Mouse (Mus musculus): ENCODE measurements around the gene Folr1. TPM values are rescaled to one million over a fixed set of nuclear protein-coding genes. Genes with fewer than 3 reads are reported as not detected.

Gene Folr1
- total RNA-seq, 2 experiments from 2014 or later: 0.67 to 0.77 TPM

DNA sequence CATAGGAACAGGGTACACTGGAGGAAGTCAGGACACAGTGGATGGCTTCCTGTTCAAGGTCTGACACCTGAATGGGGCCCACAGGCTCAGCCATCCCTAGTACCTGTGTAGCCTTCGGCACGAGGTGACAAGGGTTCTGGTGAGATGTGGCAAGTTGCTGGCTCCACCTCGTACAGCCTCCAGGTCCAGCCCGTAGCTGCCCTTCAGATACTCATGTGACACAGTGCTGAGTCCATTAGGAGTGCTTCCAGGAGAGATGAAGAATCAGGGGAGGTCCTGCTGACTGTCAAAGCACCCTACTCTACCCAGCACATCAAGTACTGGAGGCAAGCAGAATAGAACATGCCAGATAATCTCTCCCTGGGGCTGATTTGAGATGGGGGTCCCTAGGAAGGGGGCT lies 38.2 kb downstream of the Folr1 start:
- DNase-seq: no peak

DNA sequence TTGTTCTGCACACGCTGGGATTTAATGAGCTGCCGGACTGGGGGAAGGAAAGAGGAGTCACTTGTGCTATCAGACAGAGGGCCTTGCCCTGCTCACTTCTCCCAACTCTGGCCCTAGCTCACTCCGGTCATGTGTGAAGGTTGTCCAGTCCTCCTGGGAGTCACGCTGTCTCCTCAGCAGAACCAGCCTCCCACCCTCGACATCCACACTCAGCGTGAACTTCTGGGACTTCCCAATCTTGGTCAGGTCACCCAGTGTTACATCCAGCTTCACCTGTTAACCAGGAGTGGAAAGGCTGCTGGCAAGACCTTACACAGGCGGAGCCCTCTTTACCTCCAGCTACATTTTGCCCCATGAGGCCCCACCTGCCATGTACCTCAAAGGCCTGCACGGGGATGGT lies 39.2 kb downstream of the Folr1 start:
- no peak for DNase-seq

DNA sequence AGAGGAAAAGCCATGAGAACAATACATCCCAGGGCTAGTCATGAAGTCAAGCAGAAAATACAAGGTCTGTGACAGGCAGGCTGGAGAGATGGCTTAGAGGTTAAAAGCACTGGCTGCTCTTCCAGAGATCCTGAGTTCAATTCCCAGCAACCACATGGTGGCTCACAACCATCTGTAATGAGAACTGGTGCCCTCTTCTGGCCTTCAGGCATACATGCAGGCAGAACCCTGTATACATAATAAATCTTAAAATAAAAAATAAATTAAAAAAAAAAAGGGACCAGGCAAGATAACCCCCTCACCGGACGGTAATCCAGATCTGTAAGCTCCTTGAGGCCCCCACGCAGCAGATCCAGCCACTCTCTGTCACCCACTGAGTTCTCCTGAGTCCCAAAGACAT lies 40.2 kb downstream of the Folr1 start:
- no peak for DNase-seq

DNA sequence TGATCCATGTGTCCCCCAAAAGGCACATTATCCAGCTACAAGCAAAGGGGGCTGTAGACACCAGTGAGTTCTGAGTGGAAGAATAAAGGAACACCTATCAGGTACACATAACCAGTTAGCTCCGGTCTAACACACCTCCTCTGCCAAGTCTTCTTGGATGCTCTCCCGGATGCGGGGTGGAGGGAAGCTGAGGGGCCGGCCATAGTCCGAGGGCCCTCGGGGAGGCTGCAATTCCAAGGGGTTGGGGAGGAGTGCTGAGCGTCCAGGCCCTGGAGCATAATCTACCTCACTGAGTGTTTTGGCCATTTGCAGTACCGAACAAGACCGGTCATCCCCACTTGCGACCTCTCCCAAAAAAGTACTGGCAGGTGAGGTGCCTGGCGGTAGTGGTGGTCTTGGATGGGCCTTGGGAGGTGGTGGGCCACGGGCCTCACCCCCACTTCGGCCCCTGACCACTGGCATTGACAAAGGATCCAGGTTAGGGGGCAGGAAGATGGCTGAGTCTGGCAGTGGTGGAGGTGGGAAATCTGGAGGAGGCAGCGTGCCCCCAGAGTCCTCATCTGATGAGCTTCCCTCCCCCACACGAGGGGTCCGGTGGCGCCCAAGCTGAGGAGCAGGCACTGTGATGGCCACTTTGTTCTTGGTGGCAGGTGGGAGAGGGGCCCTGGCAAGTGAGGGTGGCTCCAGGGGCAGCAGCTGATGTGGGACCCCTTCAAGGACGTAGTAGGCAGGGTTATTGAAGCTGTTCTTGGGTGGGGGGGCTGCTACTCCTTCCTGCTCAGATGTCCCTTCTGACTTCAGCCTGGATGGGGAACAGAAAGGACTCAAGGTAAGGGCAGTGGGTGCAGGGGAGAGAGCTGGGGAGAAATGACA lies 46.6 kb downstream of the Folr1 start:
- DNase-seq: no peak

DNA sequence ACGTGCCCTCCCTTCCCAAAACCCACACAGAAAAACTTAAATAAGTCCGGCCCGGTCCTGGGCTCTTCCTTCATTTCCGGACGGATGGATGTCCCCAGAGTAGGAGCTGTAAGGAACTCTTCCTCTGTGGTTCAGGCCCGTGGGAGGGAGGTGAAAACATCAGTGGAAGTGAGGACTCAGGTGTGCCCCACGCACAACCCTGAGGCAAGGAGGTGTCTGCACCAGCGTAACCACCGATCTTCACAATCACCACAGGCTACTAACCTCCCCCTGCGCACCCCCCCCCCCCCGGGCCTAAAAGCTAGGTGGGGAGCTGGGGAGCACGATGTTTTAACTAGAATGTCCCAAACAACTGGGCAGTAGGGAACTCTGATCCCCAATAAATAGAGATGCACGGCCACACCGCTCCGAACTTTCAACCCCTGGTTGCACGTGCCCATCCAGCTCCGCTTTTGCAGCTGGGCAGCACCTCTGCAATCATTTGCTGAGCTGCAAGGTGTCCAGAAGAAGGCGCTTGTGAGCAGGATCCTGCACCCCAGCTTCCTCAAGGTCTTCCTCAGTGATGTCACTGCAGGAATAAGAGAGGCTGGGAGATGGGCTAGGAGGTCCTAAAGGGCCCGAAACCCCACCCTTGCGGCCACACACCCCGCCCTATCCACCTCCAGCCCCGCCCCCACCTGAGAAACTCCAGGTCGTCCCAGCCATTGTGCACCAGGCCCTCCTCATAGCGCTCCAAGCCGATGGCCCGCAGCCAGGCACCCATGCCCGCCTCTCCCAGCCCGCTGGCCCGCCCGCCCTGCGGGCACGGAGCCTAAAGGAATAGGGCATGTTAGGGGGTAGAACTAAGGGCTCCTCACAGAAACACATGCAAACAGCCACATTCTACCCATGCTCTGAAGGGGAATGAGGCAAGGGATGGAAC lies 47.5 kb downstream of the Folr1 start:
- DNase-seq: no peak

DNA sequence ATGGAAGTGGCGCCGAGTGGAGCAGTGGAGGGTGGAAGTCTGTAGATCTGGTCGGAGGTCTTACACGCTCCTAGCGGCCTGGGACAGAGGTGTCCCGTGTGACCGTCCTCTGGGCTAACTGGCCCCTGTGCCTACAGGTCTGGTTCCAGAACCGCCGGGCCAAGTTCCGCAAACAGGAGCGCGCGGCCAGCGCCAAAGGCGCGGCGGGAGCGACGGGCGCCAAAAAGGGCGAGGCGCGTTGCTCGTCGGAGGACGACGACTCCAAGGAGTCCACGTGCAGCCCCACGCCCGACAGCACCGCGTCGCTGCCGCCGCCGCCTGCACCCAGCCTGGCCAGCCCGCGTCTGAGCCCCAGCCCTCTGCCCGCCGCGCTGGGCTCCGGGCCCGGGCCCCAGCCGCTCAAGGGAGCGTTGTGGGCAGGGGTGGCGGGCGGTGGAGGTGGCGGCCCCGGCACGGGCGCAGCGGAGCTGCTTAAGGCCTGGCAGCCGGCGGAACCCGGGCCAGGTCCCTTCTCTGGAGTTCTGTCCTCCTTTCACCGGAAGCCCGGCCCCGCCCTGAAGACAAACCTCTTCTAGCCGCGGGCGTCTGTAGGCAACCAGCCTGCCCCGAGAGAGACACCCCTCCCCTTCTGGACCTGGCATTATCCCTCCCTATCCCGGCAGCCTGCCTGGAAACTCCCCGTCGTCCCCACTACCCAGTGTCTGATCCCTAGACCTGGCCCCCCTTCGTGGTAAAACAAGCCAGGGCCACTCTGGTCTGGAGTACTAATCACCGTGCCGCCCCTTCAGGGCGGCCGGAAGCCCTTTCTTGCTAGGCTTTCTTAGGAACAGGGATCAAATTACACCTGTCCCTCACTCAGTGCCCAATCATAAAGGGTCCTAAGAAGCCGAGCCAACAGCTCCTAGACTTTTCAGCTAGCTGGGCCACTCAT lies 48.8 kb downstream of the Folr1 start:
- peak; percentile 63 for DNase-seq

DNA sequence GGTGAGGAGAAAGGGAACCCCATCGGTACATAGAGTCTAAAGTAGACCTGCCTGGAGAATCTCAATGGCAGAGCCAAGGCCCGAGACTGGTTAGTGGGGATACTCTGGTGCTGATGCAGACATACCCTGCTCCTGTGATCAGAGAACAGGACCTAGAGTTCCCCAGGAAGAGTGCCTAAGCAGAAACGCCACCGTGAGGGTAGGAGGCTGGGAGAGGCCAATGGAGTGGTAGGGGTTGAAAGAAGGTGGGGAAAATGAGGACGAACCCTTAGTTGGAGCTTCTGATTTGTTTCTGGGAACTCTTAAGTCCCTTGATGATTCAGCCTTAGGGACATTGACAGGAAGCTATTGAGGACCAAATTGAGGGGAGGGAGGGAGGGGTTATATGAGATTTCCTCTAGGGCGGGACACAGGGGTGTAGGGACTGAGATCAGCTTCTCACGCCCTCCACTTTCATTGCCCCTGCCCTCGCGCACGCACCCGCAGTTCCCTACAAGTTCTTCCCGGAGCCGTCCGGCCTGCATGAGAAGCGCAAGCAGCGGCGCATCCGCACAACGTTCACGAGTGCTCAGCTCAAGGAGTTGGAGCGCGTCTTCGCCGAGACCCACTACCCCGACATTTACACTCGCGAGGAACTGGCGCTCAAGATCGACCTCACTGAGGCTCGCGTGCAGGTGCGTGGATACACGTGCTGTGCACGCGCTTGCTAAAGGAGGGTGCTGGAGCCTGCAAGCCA lies 50.1 kb downstream of the Folr1 start:
- DNase-seq: no peak

DNA sequence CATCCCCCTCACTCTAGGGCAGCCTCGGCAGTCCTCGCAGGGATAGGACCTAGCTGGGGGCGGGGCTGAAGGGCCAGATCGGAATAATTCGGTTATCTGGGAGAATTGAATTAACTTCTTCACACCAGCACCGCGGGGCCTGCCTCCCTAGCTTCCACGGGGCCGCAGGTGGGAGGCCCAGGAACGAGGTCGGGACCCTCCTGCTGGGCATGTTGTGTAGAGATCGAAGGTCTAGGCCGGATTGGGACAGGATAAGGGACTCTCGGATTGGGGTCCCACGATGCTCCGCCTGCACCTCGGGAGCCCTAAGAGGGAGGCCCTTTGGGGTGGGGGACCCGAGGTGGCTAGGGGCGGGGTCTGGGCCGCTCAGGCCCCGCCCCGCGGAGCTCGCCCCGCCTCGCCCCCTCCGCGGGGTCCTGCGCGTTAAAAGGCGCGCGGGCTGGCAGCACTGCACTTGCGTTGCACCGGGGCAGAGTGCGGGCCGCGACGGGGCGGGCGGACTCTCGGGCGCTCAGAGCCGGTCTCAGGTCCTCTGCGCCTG lies 52.7 kb downstream of the Folr1 start, which contains the start of gene Phox2a:
Gene Phox2a, plus strand, starts transcription at position 453 of the 541 bp plus-strand sequence.
- DNase-seq: no peak

Small RNAs within 50 kb of the gene (microRNA-seq; reads per million reads assigned to microRNA genes)
- 0 reads per million in 2 experiments for gene Gm22655 (ENCODE audit: borderline replicate concordance in 2 of 2)

Other genes starting within 250 kb of the Folr1 start
- 10 to 100 TPM; 49.2 to 50.8 TPM for gene Clpb, start 207.2 kb downstream of the Folr1 start, total RNA-seq (2021)
- not detected for gene Phox2a, start 52.5 kb downstream of the Folr1 start, total RNA-seq (2021)
- 10 to 100 TPM; 79.7 to 88.0 TPM for gene Inppl1, start 32.6 kb downstream of the Folr1 start, total RNA-seq (2021)
- gene Folr2, start 13.6 kb downstream of the Folr1 start, total RNA-seq (2021): 1 to 10 TPM; 2.0 to 5.4 TPM
- 10 to 100 TPM; 14.2 to 17.6 TPM for gene Anapc15, start 7.1 kb downstream of the Folr1 start, total RNA-seq (2021)
- gene Lamtor1, start 35.1 kb upstream of the Folr1 start, total RNA-seq (2021): 100 to 1,000 TPM in 1 of 2 experiments, 10 to 100 TPM in 1; 94.3 to 103 TPM
- gene Tomt, start 35.6 kb upstream of the Folr1 start, total RNA-seq (2021): not detected
- 1 to 10 TPM; 3.0 to 4.2 TPM for gene Lrrc51, start 63.1 kb upstream of the Folr1 start, total RNA-seq (2021)
- 10 to 100 TPM; 43.8 to 46.7 TPM for gene Numa1, start 63.3 kb upstream of the Folr1 start, total RNA-seq (2021)
- gene Il18bp, start 147.9 kb upstream of the Folr1 start, total RNA-seq (2021): 1 to 10 TPM; 1.9 to 2.7 TPM
- 10 to 100 TPM; 22.4 to 24.2 TPM for gene Rnf121, start 194.7 kb upstream of the Folr1 start, total RNA-seq (2021)
- 1 to 10 TPM; 4.5 to 5.1 TPM for gene Xndc1, start 194.7 kb upstream of the Folr1 start, total RNA-seq (2021)
- gene Xntrpc, start 194.9 kb upstream of the Folr1 start, total RNA-seq (2021): under 1 TPM in 1 of 2 experiments, not detected in 1; 0.80 TPM
- 1 to 10 TPM in 1 of 2 experiments, under 1 TPM in 1; 0.43 to 1.1 TPM for gene Trpc2, start 212.3 kb upstream of the Folr1 start, total RNA-seq (2021)
- 100 to 1,000 TPM; 383 to 418 TPM for gene Art1, start 231.0 kb upstream of the Folr1 start, total RNA-seq (2021)
- gene Art5, start 238.7 kb upstream of the Folr1 start, total RNA-seq (2021): 10 to 100 TPM; 10.2 to 10.3 TPM
- not detected for gene Chrna10, start 246.0 kb upstream of the Folr1 start, total RNA-seq (2021)